Mouse (Mus musculus): ENCODE results near the gene Krt36.

DNA sequence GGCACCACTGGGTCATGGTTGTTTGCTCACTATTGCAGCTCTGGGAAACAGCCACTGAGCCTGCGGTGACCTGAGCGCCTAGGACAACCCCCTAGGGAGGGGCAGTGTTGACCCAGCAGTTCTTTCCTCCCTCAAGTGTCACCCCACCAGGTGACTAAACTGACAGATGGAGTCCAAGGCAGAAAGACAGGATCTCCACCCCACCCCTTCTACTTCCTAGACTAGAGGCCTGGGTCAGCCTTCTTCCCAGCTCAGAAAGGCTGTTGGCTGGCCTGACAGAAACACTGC is 8.3 kb upstream of the Krt36 start:
- TF ChIP-seq EP300 (IDR thresholded peaks at IDR 0.05; ENCODE audit: low read depth) = no peak
- no peak for TF ChIP-seq CTCF (IDR thresholded peaks at IDR 0.05; ENCODE audit: low read depth)

All from heart, postnatal 0 days (tissue).